10 mouse cellular contexts compared by ENCODE assay signal in genomic region chr12:46870130-46870529, GRCm38 (mm10). TPM values are rescaled to one million over a fixed set of nuclear protein-coding genes. Genes with fewer than 3 reads are reported as not detected.
DNase-seq lines count a peak whose midpoint lies in the region; ATAC-seq lines count a peak whose summit lies in the region.
"Had no signal": no experiment of that assay in that cellular context is flagged by ENCODE, and none has a peak within 500 bp of the region (broad histone marks: within the 10 kb centered on the region; RNA-seq: fewer than 3 reads in every experiment).

No protein-coding gene starts in this region.

- H3K4me2 ChIP-seq in forebrain, embryonic 16.5 days (ENCODE audit: low read length), result no peak overlapping the region
- no peak overlapping the region for H3K4me2 ChIP-seq in neural tube, embryonic 15.5 days

- no peak overlapping the region for H3K27ac ChIP-seq in heart, embryonic 10.5 days
- H3K27ac ChIP-seq in forebrain, embryonic 16.5 days (ENCODE audit: low read length), result no peak overlapping the region
- no peak overlapping the region for H3K27ac ChIP-seq in neural tube, embryonic 15.5 days (replicated peaks)

- no peak overlapping the region for H3K9ac ChIP-seq in forebrain, embryonic 16.5 days (replicated peaks; ENCODE audit: low read depth, low read length)
- no peak overlapping the region for H3K9ac ChIP-seq in neural tube, embryonic 15.5 days (replicated peaks)

- no peaks in the 10 kb centered on the region for H3K4me1 ChIP-seq in heart, embryonic 10.5 days
- H3K4me1 ChIP-seq in forebrain, embryonic 16.5 days (replicated peaks; ENCODE audit: control insufficient read depth, insufficient read depth, low read length), result no peaks in the 10 kb centered on the region; the same call in 1 of the 2 replicates
- H3K4me1 ChIP-seq in neural tube, embryonic 15.5 days, result no peaks in the 10 kb centered on the region

- WGBS in heart, embryonic 10.5 days, result 55% methylated on average over 2 of the region's 2 CpGs
- 3% methylated on average over 2 of the region's 2 CpGs for WGBS in forebrain, embryonic 16.5 days
- WGBS in neural tube, embryonic 15.5 days, result 43% methylated on average over 2 of the region's 2 CpGs

- intact Hi-C loops in left cerebral cortex, postnatal 36 days (cut with DNase I), result no loop called here

- ATAC-seq in forebrain, embryonic 16.5 days, result peak; percentile 86
- no peak for ATAC-seq in neural tube, embryonic 15.5 days (ENCODE audit: low FRiP score)

- no peak overlapping the region for H3K4me3 ChIP-seq in heart, embryonic 10.5 days
- H3K4me3 ChIP-seq in forebrain, embryonic 16.5 days (replicated peaks; ENCODE audit: low read length), result no peak overlapping the region
- no peak overlapping the region for H3K4me3 ChIP-seq in neural tube, embryonic 15.5 days (replicated peaks)

- H3K9me3 ChIP-seq in heart, embryonic 10.5 days, result no peaks in the 10 kb centered on the region
- no peaks in the 10 kb centered on the region for H3K9me3 ChIP-seq in forebrain, embryonic 16.5 days (ENCODE audit: control insufficient read depth, low read length)
- H3K9me3 ChIP-seq in neural tube, embryonic 15.5 days (replicated peaks), result no peaks in the 10 kb centered on the region

- DNase-seq in heart, adult 18-20 months, result peak; percentile 62 to 74
- no peak for DNase-seq in heart, embryonic 10.5 days (ENCODE audit: low spot score)
- peak; percentile 6 for DNase-seq in left cerebral cortex, adult 11 months (ENCODE audit: low spot score)
- DNase-seq in left cerebral cortex, postnatal 36 days (ENCODE audit: low spot score in 2 of 2), result no peak
- peak; percentile 45 for DNase-seq in Muller cell, postnatal 12 days (ENCODE audit: inconsistent ontology term)
- no peak for DNase-seq in c-Kit-positive CD71-positive TER-119-positive erythroid progenitor cells, embryonic 14.5 days (ENCODE audit: low spot score)
- DNase-seq: adrenal gland, adult 8-10 months had no signal

- H3K27me3 ChIP-seq in heart, embryonic 10.5 days (ENCODE audit: insufficient read depth, poor library complexity, severe bottlenecking), result no peaks in the 10 kb centered on the region
- H3K27me3 ChIP-seq in forebrain, embryonic 16.5 days (replicated peaks; ENCODE audit: control insufficient read depth, insufficient read depth, low read length), result no peaks in the 10 kb centered on the region
- H3K27me3 ChIP-seq in neural tube, embryonic 15.5 days (replicated peaks), result no peaks in the 10 kb centered on the region

- no peaks in the 10 kb centered on the region for H3K36me3 ChIP-seq in heart, embryonic 10.5 days
- no peaks in the 10 kb centered on the region for H3K36me3 ChIP-seq in forebrain, embryonic 16.5 days (ENCODE audit: control insufficient read depth, insufficient read depth)
- H3K36me3 ChIP-seq in neural tube, embryonic 15.5 days, result no peaks in the 10 kb centered on the region

RNA-seq across cellular contexts. Expression of gene Nova1, which starts 51.4 kb away (rescaled TPM):
- 1 to 10 TPM; 2.2 to 4.0 TPM for total RNA-seq in heart, adult 18-20 months (2021)
- 1.4 and 1.9 TPM in 2 replicates for polyA plus RNA-seq in heart, embryonic 10.5 days (2016; fragmentation: Nextera tagmentation; extraction: Ambion mirVana)
- 10 to 100 TPM; 43.6 to 47.2 TPM for total RNA-seq in left cerebral cortex, postnatal 36 days (2021)
- polyA plus RNA-seq in forebrain, embryonic 16.5 days (2015; fragmentation: Nextera tagmentation; extraction: Ambion mirVana), result 17.6 and 31.6 TPM in 2 replicates
- 84.1 and 110 TPM in 2 replicates for polyA plus RNA-seq in neural tube, embryonic 15.5 days (2015; fragmentation: Nextera tagmentation; extraction: Ambion mirVana)
- total RNA-seq: megakaryocyte progenitor cell, adult 5-6 weeks had no signal

Comparison
In these comparisons a context has a peak if more than half of its experiments do, and no peak if none do; other contexts are left out.
1. DNase-seq: peak in heart, adult 18-20 months (2 of 2), left cerebral cortex, adult 11 months (single experiment) and Muller cell, postnatal 12 days (single experiment); none in heart, embryonic 10.5 days (single experiment), left cerebral cortex, postnatal 36 days (0 of 2) and c-Kit-positive CD71-positive TER-119-positive erythroid progenitor cells, embryonic 14.5 days (single experiment).